Mouse (Mus musculus): ENCODE data around the gene Arpp21. TPM values are rescaled to one million over a fixed set of nuclear protein-coding genes. Genes with fewer than 3 reads are reported as not detected.

Arpp21 gene
- total and polyA plus RNA-seq, 2 experiments from 2014 or later = 58.5 to 91.3 TPM

DNA sequence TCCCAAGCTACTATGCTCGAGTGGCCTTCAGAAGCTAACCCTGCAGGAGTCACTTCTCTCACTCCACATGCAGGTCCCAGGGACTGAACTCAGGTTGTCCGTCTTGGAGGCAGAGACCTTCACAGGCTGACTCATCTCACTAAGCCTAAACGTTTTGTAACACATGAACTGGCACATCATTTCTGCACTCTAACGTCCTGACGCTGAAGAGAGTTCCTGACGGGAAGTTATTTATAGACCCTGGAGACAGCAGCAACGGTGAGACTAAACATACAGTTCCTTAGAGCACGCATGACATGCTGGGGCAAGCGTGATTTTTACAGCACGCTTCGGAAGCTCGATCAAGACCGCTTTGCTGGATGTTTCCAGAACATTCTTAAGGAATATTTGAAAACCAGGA is 8.6 kb downstream of the Arpp21 start:
- H3K27me3 ChIP-seq (ENCODE audit: insufficient read depth, low read length) = no peaks in the 10 kb centered on the region
- H3K4me1 ChIP-seq (ENCODE audit: insufficient read depth, low read length) = no peaks in the 10 kb centered on the region
- 79% methylated on average over 13 of the region's 13 CpGs for WGBS
- DNase-seq (ENCODE audit: low spot score) (no peak), ATAC-seq (ENCODE audit: low FRiP score) (no peak)
- no peak overlapping the region for H3K27ac ChIP-seq (ENCODE audit: low read depth, low read length)
- no peak overlapping the region for H3K9ac ChIP-seq (replicated peaks; ENCODE audit: low read length, poor library complexity, severe bottlenecking)
- H3K4me3 ChIP-seq (ENCODE audit: low read depth, low read length) = no peak overlapping the region
- 0 out of 2 replicates have a peak, but pooled peaks cover 2% of the 10 kb centered on the region for H3K36me3 ChIP-seq (ENCODE audit: insufficient read depth, low read length)
- peak overlapping the region; percentile 24 for H3K4me2 ChIP-seq (ENCODE audit: low read depth, low read length, poor library complexity, severe bottlenecking)
- no peaks in the 10 kb centered on the region for H3K9me3 ChIP-seq (ENCODE audit: low read length)
- no peak for TF ChIP-seq CTCF (IDR thresholded peaks at IDR 0.05)

- H3K36me3 ChIP-seq (ENCODE audit: insufficient read depth, low read length) = 0 out of 2 replicates have a peak, but pooled peaks cover 2% of the 10 kb centered on the region
- H3K9me3 ChIP-seq (ENCODE audit: low read length) = no peaks in the 10 kb centered on the region
- H3K4me3 ChIP-seq (ENCODE audit: low read depth, low read length) = no peak overlapping the region
- DNase-seq (ENCODE audit: low spot score) = no peak
- ATAC-seq (ENCODE audit: low FRiP score) = no peak
- no peak overlapping the region for H3K9ac ChIP-seq (replicated peaks; ENCODE audit: low read length, poor library complexity, severe bottlenecking)
- TF ChIP-seq CTCF (IDR thresholded peaks at IDR 0.05) = no peak
- H3K27ac ChIP-seq (ENCODE audit: low read depth, low read length) = no peak overlapping the region
- H3K4me1 ChIP-seq (ENCODE audit: insufficient read depth, low read length) = no peaks in the 10 kb centered on the region
- no peaks in the 10 kb centered on the region for H3K27me3 ChIP-seq (ENCODE audit: insufficient read depth, low read length)
- WGBS = 58% methylated on average over 1 of the region's 1 CpGs
- peak overlapping the region; percentile 4; the same call in 1 of the 2 replicates for H3K4me2 ChIP-seq (ENCODE audit: low read depth, low read length, poor library complexity, severe bottlenecking)
These were observed 9.2 kb downstream of the Arpp21 start for GRCm38 (mm10) chr9:112226511-112226910.

DNA sequence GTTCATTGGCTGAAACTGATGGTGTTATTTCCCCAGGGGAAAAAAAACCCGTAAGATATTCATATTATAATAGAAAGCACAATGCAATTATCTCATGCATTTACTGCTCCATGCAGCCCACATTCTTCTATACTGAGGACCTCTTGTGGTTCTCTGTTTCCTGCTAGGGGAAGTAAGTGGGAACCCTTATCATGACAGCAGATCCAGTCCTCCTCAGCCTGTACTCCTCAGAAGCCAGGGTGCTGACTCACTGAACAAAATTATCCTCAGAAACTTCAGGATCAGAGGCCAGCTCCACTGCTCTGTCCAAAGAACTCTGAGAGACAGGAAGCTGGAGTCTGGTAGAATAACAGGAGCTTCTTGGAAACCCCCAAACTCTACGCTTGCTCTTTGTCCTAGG is 10.7 kb downstream of the Arpp21 start:
- no peak for TF ChIP-seq CTCF (IDR thresholded peaks at IDR 0.05)
- no peak for DNase-seq (ENCODE audit: low spot score)
- H3K27ac ChIP-seq (ENCODE audit: low read depth, low read length) = no peak overlapping the region
- H3K4me2 ChIP-seq (ENCODE audit: low read depth, low read length, poor library complexity, severe bottlenecking) = no peak overlapping the region
- H3K4me3 ChIP-seq (ENCODE audit: low read depth, low read length) = no peak overlapping the region
- no peaks in the 10 kb centered on the region for H3K4me1 ChIP-seq (ENCODE audit: insufficient read depth, low read length)
- no peaks in the 10 kb centered on the region for H3K9me3 ChIP-seq (ENCODE audit: low read length)
- 0 out of 2 replicates have a peak, but pooled peaks cover 2% of the 10 kb centered on the region for H3K36me3 ChIP-seq (ENCODE audit: insufficient read depth, low read length)
- WGBS = 68% methylated on average over 2 of the region's 2 CpGs
- no peak for ATAC-seq (ENCODE audit: low FRiP score)
- no peaks in the 10 kb centered on the region for H3K27me3 ChIP-seq (ENCODE audit: insufficient read depth, low read length)
- no peak overlapping the region for H3K9ac ChIP-seq (replicated peaks; ENCODE audit: low read length, poor library complexity, severe bottlenecking)

DNA sequence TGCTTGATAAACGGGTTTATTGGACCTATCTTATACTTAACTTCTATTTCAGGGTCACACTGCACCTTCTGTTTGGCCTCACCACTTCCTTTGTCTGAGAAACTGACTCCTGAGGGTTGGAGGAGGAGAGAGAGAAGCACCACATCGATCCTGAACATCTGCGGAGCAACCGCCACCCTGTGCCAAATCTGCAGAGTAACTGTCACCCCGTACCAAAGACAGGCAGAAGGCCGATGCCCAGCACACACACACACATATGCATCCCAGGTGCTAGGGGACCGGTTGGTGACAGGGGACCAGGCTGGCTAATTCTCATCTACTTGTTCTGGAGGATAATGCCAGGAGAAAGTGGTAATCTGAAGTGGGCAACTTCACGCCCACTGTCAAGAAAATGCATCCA is 16.4 kb downstream of the Arpp21 start:
- WGBS = 85% methylated on average over 8 of the region's 8 CpGs
- Histone ChIP-seq H3K9ac (replicated peaks; ENCODE audit: low read length, poor library complexity, severe bottlenecking) (no peak overlapping the region), H3K9me3 (ENCODE audit: low read length) (no peaks in the 10 kb centered on the region), H3K36me3 (ENCODE audit: insufficient read depth, low read length) (0 out of 2 replicates have a peak, but pooled peaks cover 6% of the 10 kb centered on the region), H3K4me1 (ENCODE audit: insufficient read depth, low read length) (no peaks in the 10 kb centered on the region), H3K27me3 (ENCODE audit: insufficient read depth, low read length) (no peaks in the 10 kb centered on the region), H3K27ac (ENCODE audit: low read depth, low read length) (no peak overlapping the region), H3K4me3 (ENCODE audit: low read depth, low read length) (no peak overlapping the region), H3K4me2 (ENCODE audit: low read depth, low read length, poor library complexity, severe bottlenecking) (no peak overlapping the region)
- no peak for TF ChIP-seq CTCF (IDR thresholded peaks at IDR 0.05)
- ATAC-seq (ENCODE audit: low FRiP score) = no peak
- peak; percentile 18 for DNase-seq (ENCODE audit: low spot score)

DNA sequence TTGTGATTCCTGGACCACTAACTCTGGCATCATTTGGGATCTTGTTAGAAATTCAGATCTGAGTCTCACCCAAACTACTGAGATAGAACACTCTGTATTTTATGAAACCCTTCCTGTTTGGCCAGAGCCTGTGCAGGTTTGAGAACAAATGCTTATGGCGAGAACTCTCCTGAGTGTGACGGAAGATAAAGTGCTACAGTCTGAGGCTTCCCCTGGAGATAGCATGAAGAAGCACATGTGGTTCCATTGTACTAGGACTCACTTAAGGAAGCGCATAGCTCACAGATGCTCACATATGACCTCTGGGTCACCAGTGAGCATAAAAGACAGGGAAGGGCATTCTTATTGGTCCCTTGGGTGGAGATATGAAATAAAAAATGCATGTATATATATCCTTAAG is 17.5 kb downstream of the Arpp21 start:
- Histone ChIP-seq H3K4me2 (ENCODE audit: low read depth, low read length, poor library complexity, severe bottlenecking) (no peak overlapping the region), H3K36me3 (ENCODE audit: insufficient read depth, low read length) (0 out of 2 replicates have a peak, but pooled peaks cover 6% of the 10 kb centered on the region), H3K27ac (ENCODE audit: low read depth, low read length) (no peak overlapping the region), H3K9ac (replicated peaks; ENCODE audit: low read length, poor library complexity, severe bottlenecking) (no peak overlapping the region), H3K4me1 (ENCODE audit: insufficient read depth, low read length) (no peaks in the 10 kb centered on the region), H3K27me3 (ENCODE audit: insufficient read depth, low read length) (no peaks in the 10 kb centered on the region), H3K9me3 (ENCODE audit: low read length) (no peaks in the 10 kb centered on the region), H3K4me3 (ENCODE audit: low read depth, low read length) (no peak overlapping the region)
- DNase-seq (ENCODE audit: low spot score) (no peak), ATAC-seq (ENCODE audit: low FRiP score) (no peak)
- WGBS = 81% methylated on average over 3 of the region's 3 CpGs
- no peak for TF ChIP-seq CTCF (IDR thresholded peaks at IDR 0.05)

- no peak for TF ChIP-seq CTCF (IDR thresholded peaks at IDR 0.05)
- no peak overlapping the region for H3K27ac ChIP-seq (ENCODE audit: low read depth, low read length)
- H3K4me1 ChIP-seq (ENCODE audit: insufficient read depth, low read length) = no peaks in the 10 kb centered on the region
- no peaks in the 10 kb centered on the region for H3K9me3 ChIP-seq (ENCODE audit: low read length)
- 0 out of 2 replicates have a peak, but pooled peaks cover 3% of the 10 kb centered on the region for H3K36me3 ChIP-seq (ENCODE audit: insufficient read depth, low read length)
- no peaks in the 10 kb centered on the region for H3K27me3 ChIP-seq (ENCODE audit: insufficient read depth, low read length)
- DNase-seq (ENCODE audit: low spot score) (no peak), ATAC-seq (ENCODE audit: low FRiP score) (no peak)
- H3K4me3 ChIP-seq (ENCODE audit: low read depth, low read length) = no peak overlapping the region
- H3K4me2 ChIP-seq (ENCODE audit: low read depth, low read length, poor library complexity, severe bottlenecking) = no peak overlapping the region
- 82% methylated on average over 4 of the region's 4 CpGs for WGBS
- H3K9ac ChIP-seq (replicated peaks; ENCODE audit: low read length, poor library complexity, severe bottlenecking) = no peak overlapping the region
These were observed 18.6 kb downstream of the Arpp21 start for GRCm38 (mm10) chr9:112217161-112217560.
